8 mouse cellular contexts compared by ENCODE assay signal in the genomic region with DNA sequence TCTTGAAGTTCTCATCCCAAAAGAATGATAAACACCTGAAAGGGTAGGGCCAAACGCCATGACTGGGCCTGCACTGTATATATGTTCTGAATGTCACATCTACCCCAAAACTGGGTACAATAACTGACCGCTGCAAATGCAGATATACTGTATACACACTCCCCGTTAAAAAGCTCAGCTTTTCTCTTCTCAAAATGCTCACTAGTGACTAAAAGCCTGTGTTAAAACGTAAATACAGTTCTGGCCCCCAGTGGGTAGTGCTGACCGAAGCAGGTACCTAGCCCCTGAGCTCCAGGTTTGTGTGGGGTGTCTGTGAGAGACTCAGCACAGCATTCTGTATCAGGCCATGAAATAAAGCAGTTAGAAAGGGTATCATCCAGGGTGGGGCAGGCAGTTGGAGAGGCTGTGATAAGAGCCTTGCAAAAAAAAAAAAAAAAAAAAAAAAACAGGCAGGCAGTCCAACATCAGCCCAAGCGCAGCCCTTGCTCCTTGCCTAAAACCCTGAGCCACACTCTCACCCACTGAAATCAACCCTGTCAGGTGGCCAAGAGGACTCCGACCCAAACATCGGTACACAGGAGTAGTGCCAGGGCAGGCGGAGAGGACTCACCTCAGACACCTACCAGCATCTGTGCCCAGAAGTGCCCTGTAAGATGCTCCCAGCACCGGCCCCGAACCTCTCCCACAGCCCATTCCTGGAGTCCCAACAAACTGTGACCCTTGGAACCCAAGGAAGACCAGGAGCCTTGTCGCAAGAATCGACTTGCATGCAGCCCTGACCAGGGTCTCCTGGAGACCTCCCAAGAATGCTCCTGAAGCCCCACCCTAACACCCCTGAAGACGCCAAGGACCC. TPM values are rescaled to one million over a fixed set of nuclear protein-coding genes. Genes with fewer than 3 reads are reported as not detected.
DNase-seq lines count a peak whose midpoint lies in the region; ATAC-seq lines count a peak whose summit lies in the region.

No protein-coding gene starts in this region.

- H3K36me3 ChIP-seq in neural tube, embryonic 11.5 days (ENCODE audit: control insufficient read depth, insufficient read depth, low read length), result no peaks in the 10 kb centered on the region
- H3K36me3 ChIP-seq in intestine, embryonic 14.5 days (ENCODE audit: control insufficient read depth, insufficient read depth, low read length), result 0 out of 2 replicates have a peak, but pooled peaks cover 3% of the 10 kb centered on the region
- H3K36me3 ChIP-seq in liver, embryonic 15.5 days (replicated peaks), result peaks cover 28% of the 10 kb centered on the region
- no peaks in the 10 kb centered on the region for H3K36me3 ChIP-seq in stomach, embryonic 16.5 days (ENCODE audit: control insufficient read depth, insufficient read depth, low read length)

- 0 out of 2 replicates have a peak overlapping the region, but pooled peaks have one; percentile 34 for H3K27ac ChIP-seq in neural tube, embryonic 11.5 days (ENCODE audit: low read depth, low read length)
- peak overlapping the region; percentile 6; the same call in 1 of the 2 replicates for H3K27ac ChIP-seq in intestine, embryonic 14.5 days (ENCODE audit: low read depth)
- peak overlapping the region; percentile 98 for H3K27ac ChIP-seq in liver, embryonic 15.5 days (replicated peaks)
- no peak overlapping the region; the same call in 1 of the 2 replicates for H3K27ac ChIP-seq in stomach, embryonic 16.5 days (ENCODE audit: low read length)

- H3K4me3 ChIP-seq in neural tube, embryonic 11.5 days (ENCODE audit: low read depth, low read length), result peak overlapping the region; percentile 72
- peak overlapping the region; percentile 74 for H3K4me3 ChIP-seq in intestine, embryonic 14.5 days (ENCODE audit: low read depth, low read length)
- H3K4me3 ChIP-seq in liver, embryonic 15.5 days (replicated peaks), result peak overlapping the region; percentile 87
- peak overlapping the region; percentile 73 for H3K4me3 ChIP-seq in stomach, embryonic 16.5 days (replicated peaks; ENCODE audit: low read length)

- no peaks in the 10 kb centered on the region for H3K27me3 ChIP-seq in neural tube, embryonic 11.5 days (ENCODE audit: control insufficient read depth, insufficient read depth, low read length)
- H3K27me3 ChIP-seq in intestine, embryonic 14.5 days (replicated peaks; ENCODE audit: control insufficient read depth, insufficient read depth, low read length), result no peaks in the 10 kb centered on the region
- H3K27me3 ChIP-seq in liver, embryonic 15.5 days, result no peaks in the 10 kb centered on the region
- no peaks in the 10 kb centered on the region for H3K27me3 ChIP-seq in stomach, embryonic 16.5 days (ENCODE audit: control insufficient read depth, insufficient read depth, low read length)

- ATAC-seq in neural tube, embryonic 11.5 days (ENCODE audit: insufficient read depth, low FRiP score, low TSS enrichment), result no peak
- ATAC-seq in erythroid progenitor cell, adult 5-6 weeks (replicated peaks; ENCODE audit: low FRiP score, poor library complexity, severe bottlenecking), result peak; percentile 71
- no peak for ATAC-seq in intestine, embryonic 14.5 days (replicated peaks; ENCODE audit: low FRiP score, low TSS enrichment, low read depth)
- ATAC-seq in liver, embryonic 15.5 days (ENCODE audit: insufficient read depth), result peak; percentile 68
- no peak for ATAC-seq in stomach, embryonic 16.5 days (ENCODE audit: insufficient read depth, low FRiP score)

- DNase-seq in neural tube, embryonic 11.5 days (ENCODE audit: low spot score), result no peak
- no peak for DNase-seq in neural tube, embryonic 10.5 days (ENCODE audit: extremely low spot score, low spot score)
- DNase-seq in intestine, embryonic 14.5 days (ENCODE audit: low spot score), result no peak
- DNase-seq in layer of hippocampus, adult 8-10 months (ENCODE audit: low spot score in 2 of 2), result no peak
- DNase-seq in embryo, embryonic 10 days (ENCODE audit: low spot score), result no peak

- H3K9ac ChIP-seq in neural tube, embryonic 11.5 days (ENCODE audit: low read length), result peak overlapping the region; percentile 78
- peak overlapping the region; percentile 61 for H3K9ac ChIP-seq in intestine, embryonic 14.5 days (ENCODE audit: low read length)
- peak overlapping the region; percentile 94 for H3K9ac ChIP-seq in liver, embryonic 15.5 days
- H3K9ac ChIP-seq in stomach, embryonic 16.5 days (ENCODE audit: low read length), result peak overlapping the region; percentile 87

- H3K4me2 ChIP-seq in neural tube, embryonic 11.5 days (ENCODE audit: low read depth), result peak overlapping the region; percentile 90
- peak overlapping the region; percentile 86 for H3K4me2 ChIP-seq in intestine, embryonic 14.5 days (ENCODE audit: low read length)
- H3K4me2 ChIP-seq in liver, embryonic 15.5 days, result peak overlapping the region; percentile 71
- peak overlapping the region; percentile 76 for H3K4me2 ChIP-seq in stomach, embryonic 16.5 days (ENCODE audit: low read depth, low read length)

- no peaks in the 10 kb centered on the region for H3K9me3 ChIP-seq in neural tube, embryonic 11.5 days (ENCODE audit: control insufficient read depth, low read length)
- H3K9me3 ChIP-seq in intestine, embryonic 14.5 days (ENCODE audit: control insufficient read depth, low read length), result no peaks in the 10 kb centered on the region
- no peaks in the 10 kb centered on the region for H3K9me3 ChIP-seq in liver, embryonic 15.5 days (replicated peaks)
- no peaks in the 10 kb centered on the region for H3K9me3 ChIP-seq in stomach, embryonic 16.5 days (replicated peaks; ENCODE audit: control insufficient read depth, low read length)

- H3K4me1 ChIP-seq in neural tube, embryonic 11.5 days (ENCODE audit: control insufficient read depth, insufficient read depth, low read length), result peaks cover 9% of the 10 kb centered on the region
- peaks cover 10% of the 10 kb centered on the region for H3K4me1 ChIP-seq in intestine, embryonic 14.5 days (replicated peaks; ENCODE audit: control insufficient read depth, insufficient read depth, low read length)
- H3K4me1 ChIP-seq in liver, embryonic 15.5 days (replicated peaks), result peaks cover 70% of the 10 kb centered on the region
- peaks cover 36% of the 10 kb centered on the region; the same call in 1 of the 2 replicates for H3K4me1 ChIP-seq in stomach, embryonic 16.5 days (ENCODE audit: control insufficient read depth, insufficient read depth, low read length)

- 58% methylated on average over 14 of the region's 14 CpGs for WGBS in neural tube, embryonic 11.5 days
- WGBS in intestine, embryonic 14.5 days, result 53% methylated on average over 14 of the region's 14 CpGs
- WGBS in liver, embryonic 15.5 days (ENCODE audit: insufficient replicate concordance), result 17% methylated on average over 14 of the region's 14 CpGs
- WGBS in stomach, embryonic 16.5 days, result 42% methylated on average over 14 of the region's 14 CpGs

RNA-seq across cellular contexts. Expression of a gene that starts 1.0 kb away (rescaled TPM):
- 32.7 and 34.0 TPM in 2 replicates for polyA plus RNA-seq in neural tube, embryonic 11.5 days (2014; fragmentation: Nextera tagmentation; extraction: Ambion mirVana)
- total RNA-seq in erythroid progenitor cell, adult 5-6 weeks (2015; ENCODE audit: low replicate concordance), result 224 and 258 TPM in 2 replicates
- total RNA-seq in erythroid progenitor cell, adult 5-6 weeks (2017; ENCODE audit: low replicate concordance), result 312 and 368 TPM in 2 replicates
- polyA plus RNA-seq in intestine, embryonic 14.5 days (2014; fragmentation: Nextera tagmentation; extraction: Ambion mirVana), result 25.9 and 28.3 TPM in 2 replicates
- polyA plus RNA-seq in liver, embryonic 15.5 days (2015; fragmentation: Nextera tagmentation; extraction: Ambion mirVana), result 65.5 and 65.6 TPM in 2 replicates
- 27.8 and 30.6 TPM in 2 replicates for polyA plus RNA-seq in stomach, embryonic 16.5 days (2015; fragmentation: Nextera tagmentation; extraction: Ambion mirVana)
- 10 to 100 TPM; 28.6 to 39.2 (median 33.4) TPM for total RNA-seq in layer of hippocampus, adult 8-10 months (2022)

RNA-seq across cellular contexts. Expression of a gene that starts 12.5 kb away (rescaled TPM):
- 781 and 804 TPM in 2 replicates for polyA plus RNA-seq in neural tube, embryonic 11.5 days (2014; fragmentation: Nextera tagmentation; extraction: Ambion mirVana)
- total RNA-seq in erythroid progenitor cell, adult 5-6 weeks (2015; ENCODE audit: low replicate concordance), result 305 and 343 TPM in 2 replicates
- 152 and 197 TPM in 2 replicates for total RNA-seq in erythroid progenitor cell, adult 5-6 weeks (2017; ENCODE audit: low replicate concordance)
- 598 and 658 TPM in 2 replicates for polyA plus RNA-seq in intestine, embryonic 14.5 days (2014; fragmentation: Nextera tagmentation; extraction: Ambion mirVana)
- 371 and 412 TPM in 2 replicates for polyA plus RNA-seq in liver, embryonic 15.5 days (2015; fragmentation: Nextera tagmentation; extraction: Ambion mirVana)
- polyA plus RNA-seq in stomach, embryonic 16.5 days (2015; fragmentation: Nextera tagmentation; extraction: Ambion mirVana), result 421 and 484 TPM in 2 replicates
- 100 to 1,000 TPM; 159 to 183 (median 167) TPM for total RNA-seq in layer of hippocampus, adult 8-10 months (2022)

RNA-seq across cellular contexts. Expression of a gene that starts 54.0 kb away (rescaled TPM):
- polyA plus RNA-seq in neural tube, embryonic 11.5 days (2014; fragmentation: Nextera tagmentation; extraction: Ambion mirVana), result 2.9 TPM in 2 replicates
- total RNA-seq in erythroid progenitor cell, adult 5-6 weeks (2015; ENCODE audit: low replicate concordance), result 1.3 TPM in 1 of 2 replicates, not detected in the other
- not detected in 2 replicates for total RNA-seq in erythroid progenitor cell, adult 5-6 weeks (2017; ENCODE audit: low replicate concordance)
- polyA plus RNA-seq in intestine, embryonic 14.5 days (2014; fragmentation: Nextera tagmentation; extraction: Ambion mirVana), result 0.51 and 0.72 TPM in 2 replicates
- not detected in 2 replicates for polyA plus RNA-seq in liver, embryonic 15.5 days (2015; fragmentation: Nextera tagmentation; extraction: Ambion mirVana)
- polyA plus RNA-seq in stomach, embryonic 16.5 days (2015; fragmentation: Nextera tagmentation; extraction: Ambion mirVana), result 0.39 and 0.42 TPM in 2 replicates
- total RNA-seq in layer of hippocampus, adult 8-10 months (2022), result 100 to 1,000 TPM; 109 to 137 (median 123) TPM

Comparison
In these comparisons a context has a peak if more than half of its experiments do, and no peak if none do; other contexts are left out.
1. ATAC-seq: peak in erythroid progenitor cell, adult 5-6 weeks (single experiment) and liver, embryonic 15.5 days (single experiment); none in neural tube, embryonic 11.5 days (single experiment), intestine, embryonic 14.5 days (single experiment) and stomach, embryonic 16.5 days (single experiment).
2. Peak in every context shown above with its lines, with median percentiles within 50 percentile points of each other: H3K4me2 ChIP-seq, H3K4me3 ChIP-seq and H3K9ac ChIP-seq.